Mouse (Mus musculus): Measurements from ENCODE around the gene Cd46. TPM values are rescaled to one million over a fixed set of nuclear protein-coding genes. Genes with fewer than 3 reads are reported as not detected.

The Cd46 gene
- total RNA-seq, 2 experiments from 2014 or later: 0.77 to 1.3 TPM

Small RNA genes within 50 kb of the gene (microRNA-seq; reads per million reads assigned to microRNA genes)
- 43.5 to 44.0 reads per million in 2 experiments for gene Mir29b-2 (ENCODE audit: borderline number of aligned reads in 2 of 2)
- 1,102 to 2,181 reads per million in 2 experiments for gene Mir29c (ENCODE audit: borderline number of aligned reads in 2 of 2)

Other genes with a start within 250 kb of the Cd46 start
- 10 to 100 TPM; 30.9 to 52.3 TPM for gene Cd34, start 153.4 kb downstream of the Cd46 start, total RNA-seq (2021)
- gene Cr1l, start 39.3 kb upstream of the Cd46 start, total RNA-seq (2021): 10 to 100 TPM; 69.7 to 78.0 TPM
- under 1 TPM in 1 of 2 experiments, not detected in 1; 0.32 TPM for gene Cr2, start 84.5 kb upstream of the Cd46 start, total RNA-seq (2021)